Mouse (Mus musculus) central nervous system, embryonic 11.5 days (tissue): ENCODE measurements around the gene Mettl7a2. TPM values are rescaled to one million over a fixed set of nuclear protein-coding genes. Genes with fewer than 3 reads are reported as not detected.

Experiments used
- polyA plus RNA-seq: library from polyadenylated mRNA; depleted of rRNA; stranded (reverse); fragments of >200 nt; gene quantifications from 2 replicates; pipeline ENCODE4 v1.2.3, GENCODE M21; 2012; rRNA removed

Mettl7a2 gene
- not detected in 2 replicates for polyA plus RNA-seq

DNA sequence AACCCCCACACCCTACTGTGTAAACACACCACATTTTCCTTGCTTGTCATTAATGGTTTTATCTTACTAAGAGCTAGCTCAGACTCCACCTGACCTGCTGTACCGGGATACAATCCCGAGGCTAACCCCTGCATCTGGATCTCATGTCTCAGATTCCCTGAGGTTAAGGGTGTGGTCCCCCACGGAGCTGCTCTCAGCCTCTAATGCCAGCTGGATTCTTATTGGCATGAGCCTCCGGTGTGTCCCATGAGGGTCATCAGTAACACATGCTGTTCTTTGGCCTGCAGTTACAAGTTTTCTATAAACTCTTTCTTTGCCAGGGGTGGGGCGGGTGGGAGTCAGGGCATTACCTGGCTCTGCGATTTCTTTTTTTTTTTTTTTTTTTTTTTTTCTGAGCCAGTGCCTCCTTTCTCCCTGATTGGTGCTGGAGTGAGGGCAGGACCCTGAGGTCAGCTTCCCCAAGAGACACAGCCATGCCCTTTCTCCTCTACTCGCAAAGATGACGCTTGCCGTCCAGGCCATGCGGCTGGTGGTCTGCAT, at the start of gene Mettl7a2, which contains the start of gene Methig1:
Gene Mettl7a2 (plus strand): TSS at position 490 of the 540 bp plus-strand sequence.
Gene Methig1 (plus strand): TSS at position 439 of the 540 bp plus-strand sequence.

DNA sequence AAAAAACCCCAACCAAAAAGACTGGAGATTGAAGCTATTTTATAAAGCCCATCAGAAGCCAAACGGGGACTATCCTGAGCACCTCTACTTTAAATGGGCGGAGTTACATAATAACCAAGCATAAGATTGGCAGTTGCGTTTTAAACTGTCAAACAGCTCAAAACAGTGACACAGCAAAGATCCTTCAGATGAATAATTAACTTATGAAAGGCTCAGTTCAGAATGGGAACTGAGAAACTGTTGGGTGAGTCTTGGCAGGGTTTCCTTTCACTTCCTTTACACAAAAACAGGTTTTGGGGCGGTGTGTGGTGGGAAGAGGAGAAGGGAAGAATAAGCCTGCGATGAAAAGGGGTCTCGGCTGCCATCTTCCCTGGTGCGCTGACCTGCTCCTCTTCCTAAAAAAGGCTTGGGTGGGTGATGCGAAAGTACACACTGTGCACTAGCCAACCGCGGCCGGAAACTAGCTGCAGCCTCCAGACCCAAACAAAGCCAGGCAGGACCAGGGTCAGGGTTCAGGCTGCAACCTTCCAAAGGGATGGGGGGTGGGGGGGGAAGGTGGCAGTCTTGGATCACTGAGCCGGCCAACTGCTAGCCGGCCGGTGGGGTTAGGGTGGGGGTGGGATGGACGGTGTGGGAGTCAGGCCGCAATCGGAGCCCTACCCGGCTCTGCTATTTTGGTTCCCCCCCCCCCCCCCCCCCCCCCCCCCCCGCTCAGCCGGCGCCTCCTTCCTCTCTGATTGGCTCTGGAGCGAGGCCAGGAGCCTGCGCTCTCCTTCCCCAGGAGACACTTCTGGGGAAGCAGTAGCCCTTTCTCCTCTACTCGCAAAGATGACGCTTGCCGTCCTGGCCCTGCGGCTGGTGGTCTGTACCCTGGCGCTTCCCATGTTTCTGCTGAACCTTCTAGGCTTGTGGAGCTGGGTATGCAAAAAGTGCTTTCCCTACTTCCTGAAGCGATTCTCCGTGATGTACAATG, 48.7 kb upstream of the Mettl7a2 start, which contains the start of gene Mettl7a1:
Gene Mettl7a1 (plus strand): TSS at position 122 of the 973 bp plus-strand sequence.

DNA sequence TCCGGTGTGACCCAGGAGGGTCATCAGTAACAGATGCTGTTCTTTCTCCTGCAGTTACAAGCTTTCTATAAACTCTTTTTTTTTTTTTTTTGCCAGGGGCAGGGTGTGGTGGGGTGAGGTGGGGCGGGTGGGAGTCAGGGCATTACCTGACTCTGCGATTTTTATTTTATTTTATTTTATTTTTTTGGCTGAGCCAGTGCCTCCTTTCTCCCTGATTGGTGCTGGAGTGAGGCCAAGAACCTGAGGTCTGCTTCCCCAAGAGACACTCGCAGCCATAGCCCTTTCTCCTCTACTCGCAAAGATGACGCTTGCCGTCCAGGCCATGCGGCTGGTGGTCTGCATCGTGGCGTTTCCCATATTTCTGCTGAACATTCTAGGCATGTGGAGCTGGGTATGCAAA, 18.4 kb upstream of the Mettl7a2 start, which contains the start of gene Mettl7a3:
Gene Mettl7a3 (plus strand): TSS at position 301 of the 400 bp plus-strand sequence.

GRCm38 (mm10) chr15:100364242-100364641, 11.2 kb downstream of the Mettl7a2 start, which contains the start of gene Higd1c:
Higd1c (plus strand) TSS chr15:100364542.

Other genes starting within 250 kb of the Mettl7a2 start
- gene Atf1, start 125.4 kb upstream of the Mettl7a2 start, polyA plus RNA-seq: 34.1 and 35.2 TPM in 2 replicates
- gene Tmprss12, start 72.4 kb upstream of the Mettl7a2 start, polyA plus RNA-seq: not detected in 2 replicates
- 11.7 and 16.6 TPM in 2 replicates for gene Mettl7a1, start 49.1 kb upstream of the Mettl7a2 start, polyA plus RNA-seq
- 0.06 and 0.16 TPM in 2 replicates for gene Mettl7a3, start 18.3 kb upstream of the Mettl7a2 start, polyA plus RNA-seq
- 0.09 TPM in 1 of 2 replicates, not detected in the other for gene Methig1, start 51 bp upstream of the Mettl7a2 start, polyA plus RNA-seq
- gene Higd1c, start 11.3 kb downstream of the Mettl7a2 start, polyA plus RNA-seq: 0.12 TPM in 1 of 2 replicates, not detected in the other
- not detected in 2 replicates for gene Gm5475, start 68.9 kb downstream of the Mettl7a2 start, polyA plus RNA-seq
- 23.9 and 31.8 TPM in 2 replicates for gene Slc11a2, start 71.9 kb downstream of the Mettl7a2 start, polyA plus RNA-seq
- 44.8 and 63.6 TPM in 2 replicates for gene Letmd1, start 115.8 kb downstream of the Mettl7a2 start, polyA plus RNA-seq
- 21.6 TPM in 2 replicates for gene Csrnp2, start 142.3 kb downstream of the Mettl7a2 start, polyA plus RNA-seq
- 32.7 and 34.2 TPM in 2 replicates for gene Tfcp2, start 198.8 kb downstream of the Mettl7a2 start, polyA plus RNA-seq
- gene Pou6f1, start 246.8 kb downstream of the Mettl7a2 start, polyA plus RNA-seq: 36.6 and 44.5 TPM in 2 replicates